Mouse (Mus musculus) retina, embryonic 14.5 days (tissue): ENCODE measurements around the gene Ccr1l1.

Source experiments
- DNase-seq: peaks from one replicate; pipeline ENCODE4 v3.0.0-alpha.2; 2015; ENCODE audit warnings: low spot score

Gene Ccr1l1

DNA sequence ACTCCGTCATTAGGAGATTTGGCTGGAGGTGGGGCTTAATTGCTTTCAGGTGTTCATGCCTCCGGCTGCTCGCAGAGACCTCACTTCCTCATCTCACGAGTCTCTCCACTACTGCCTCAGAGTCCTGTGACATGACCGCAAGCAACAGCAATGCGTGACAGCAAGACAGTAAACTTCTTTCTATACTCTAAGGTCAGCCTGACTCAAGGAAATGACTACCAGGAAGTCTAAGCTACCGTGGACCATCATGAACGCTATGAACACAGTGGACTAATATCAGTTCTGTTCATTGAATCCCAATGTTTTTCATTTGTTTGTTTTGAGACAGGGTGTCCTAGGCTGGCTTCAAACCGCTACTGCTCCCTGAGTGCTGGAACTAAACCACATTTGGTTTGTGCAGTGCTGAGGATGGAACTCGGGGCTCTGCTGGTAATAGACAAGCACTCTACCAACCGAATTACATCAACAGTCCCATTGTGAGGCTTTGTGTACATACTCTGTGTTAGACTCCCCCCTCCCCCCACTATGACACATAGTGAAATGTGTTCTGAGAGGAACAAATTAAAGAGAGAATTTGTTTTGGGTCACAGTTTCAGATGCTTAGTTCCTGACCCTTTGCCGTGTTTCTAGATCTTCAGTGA, 50.0 kb downstream of the Ccr1l1 start:
- no peak for DNase-seq

DNA sequence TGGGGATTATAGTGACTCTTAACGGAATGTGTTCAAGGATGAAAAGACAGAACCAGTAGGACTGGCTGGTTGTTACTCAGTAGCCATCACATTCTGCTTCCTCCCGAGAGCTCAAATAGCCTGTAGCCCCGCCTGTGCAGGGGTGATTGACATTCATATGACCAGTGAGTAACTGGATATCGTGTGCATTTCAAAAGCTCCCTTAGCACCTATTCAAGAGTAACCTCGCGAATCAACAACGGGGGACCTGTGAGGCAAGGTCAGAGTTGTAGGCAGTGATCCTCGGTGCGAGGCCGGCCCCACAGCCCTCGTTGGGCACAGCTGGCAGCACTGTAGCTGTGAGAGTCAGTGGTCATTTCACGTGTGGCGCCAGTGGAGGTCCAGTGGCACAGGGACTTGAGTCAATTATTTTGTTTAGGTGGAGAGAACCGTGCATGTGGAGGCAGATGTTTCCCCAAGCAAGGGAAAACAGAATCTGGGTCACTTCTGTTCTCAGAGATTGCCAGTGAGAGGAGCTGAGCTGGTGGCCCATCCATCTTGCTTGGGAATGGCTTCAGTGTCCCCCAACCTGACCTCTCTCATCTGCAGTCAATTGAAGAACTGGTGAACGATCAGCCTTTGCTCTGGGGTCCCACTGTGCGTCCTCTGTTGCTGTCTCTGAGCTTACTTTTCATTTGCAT, 50.8 kb downstream of the Ccr1l1 start:
- DNase-seq: peak; percentile 3
